Mouse (Mus musculus): Measurements from ENCODE around the gene Atpaf2. TPM values are rescaled to one million over a fixed set of nuclear protein-coding genes. Genes with fewer than 3 reads are reported as not detected.

Atpaf2 gene
- polyA plus RNA-seq, 1 experiment from 2014 or later, result 48.8 TPM

GRCm38 (mm10) chr11:60391346-60391745, 26.9 kb downstream of the Atpaf2 start:
- H3K4me2 ChIP-seq (replicated peaks), result no peak overlapping the region
- H3K27me3 ChIP-seq, result no peaks in the 10 kb centered on the region
- no peak overlapping the region for H3K27ac ChIP-seq
- H3K9ac ChIP-seq, result no peak overlapping the region
- H3K4me1 ChIP-seq, result no peaks in the 10 kb centered on the region
- 79% methylated on average over 6 of the region's 6 CpGs for WGBS
- H3K36me3 ChIP-seq, result 0 out of 2 replicates have a peak, but pooled peaks cover 4% of the 10 kb centered on the region
- H3K9me3 ChIP-seq, result no peaks in the 10 kb centered on the region
- no peak for ATAC-seq (ENCODE audit: insufficient number of reproducible peaks, insufficient read depth, low FRiP score, low TSS enrichment)
- no peak overlapping the region for H3K4me3 ChIP-seq

GRCm38 (mm10) chr11:60387944-60388343, 30.3 kb downstream of the Atpaf2 start:
- Histone ChIP-seq H3K4me2 (replicated peaks) (no peak overlapping the region), H3K27me3 (no peaks in the 10 kb centered on the region), H3K36me3 (no peaks in the 10 kb centered on the region), H3K4me3 (no peak overlapping the region), H3K9ac (no peak overlapping the region), H3K27ac (no peak overlapping the region), H3K4me1 (peaks cover 15% of the 10 kb centered on the region), H3K9me3 (no peaks in the 10 kb centered on the region)
- no peak for ATAC-seq (ENCODE audit: insufficient number of reproducible peaks, insufficient read depth, low FRiP score, low TSS enrichment)
- 89% methylated on average over 2 of the region's 2 CpGs for WGBS

GRCm38 (mm10) chr11:60385946-60386345, 32.3 kb downstream of the Atpaf2 start:
- H3K27ac ChIP-seq, result no peak overlapping the region
- no peak for ATAC-seq (ENCODE audit: insufficient number of reproducible peaks, insufficient read depth, low FRiP score, low TSS enrichment)

GRCm38 (mm10) chr11:60384762-60385421, 33.4 kb downstream of the Atpaf2 start:
- Histone ChIP-seq H3K4me2 (replicated peaks) (peak overlapping the region; percentile 40), H3K9me3 (no peaks in the 10 kb centered on the region), H3K27ac (no peak overlapping the region), H3K9ac (0 out of 2 replicates have a peak overlapping the region, but pooled peaks have one; percentile 1), H3K4me1 (peaks cover 15% of the 10 kb centered on the region), H3K36me3 (no peaks in the 10 kb centered on the region), H3K27me3 (no peaks in the 10 kb centered on the region), H3K4me3 (no peak overlapping the region)
- WGBS, result 4% methylated on average over 16 of the region's 16 CpGs
- no peak for ATAC-seq (ENCODE audit: insufficient number of reproducible peaks, insufficient read depth, low FRiP score, low TSS enrichment)

More at GRCm38 (mm10) chr11:60385946-60386345, 32.3 kb downstream of the Atpaf2 start:
- H3K9ac ChIP-seq, result no peak overlapping the region
- no peak overlapping the region for H3K4me3 ChIP-seq
- H3K27me3 ChIP-seq, result no peaks in the 10 kb centered on the region
- H3K36me3 ChIP-seq, result no peaks in the 10 kb centered on the region
- peaks cover 15% of the 10 kb centered on the region for H3K4me1 ChIP-seq
- WGBS, result 85% methylated on average over 5 of the region's 5 CpGs
- no peak overlapping the region for H3K4me2 ChIP-seq (replicated peaks)
- H3K9me3 ChIP-seq, result no peaks in the 10 kb centered on the region

- no peaks in the 10 kb centered on the region for H3K27me3 ChIP-seq
- H3K9ac ChIP-seq, result no peak overlapping the region
- H3K4me2 ChIP-seq (replicated peaks), result no peak overlapping the region
- WGBS, result 90% methylated on average over 6 of the region's 6 CpGs
- H3K4me3 ChIP-seq, result no peak overlapping the region
- no peaks in the 10 kb centered on the region for H3K9me3 ChIP-seq
- no peaks in the 10 kb centered on the region for H3K36me3 ChIP-seq
- H3K27ac ChIP-seq, result no peak overlapping the region
- ATAC-seq (ENCODE audit: insufficient number of reproducible peaks, insufficient read depth, low FRiP score, low TSS enrichment), result no peak
- peaks cover 15% of the 10 kb centered on the region for H3K4me1 ChIP-seq
Measured at GRCm38 (mm10) chr11:60383518-60383917, 34.7 kb downstream of the Atpaf2 start.

GRCm38 (mm10) chr11:60374481-60374880, 43.8 kb downstream of the Atpaf2 start:
- Histone ChIP-seq H3K9ac (no peak overlapping the region), H3K36me3 (no peaks in the 10 kb centered on the region), H3K27me3 (no peaks in the 10 kb centered on the region), H3K4me2 (replicated peaks) (no peak overlapping the region), H3K4me1 (peaks cover 4% of the 10 kb centered on the region; the same call in 1 of the 2 replicates), H3K9me3 (no peaks in the 10 kb centered on the region), H3K4me3 (no peak overlapping the region), H3K27ac (no peak overlapping the region)
- 75% methylated on average over 6 of the region's 6 CpGs for WGBS
- no peak for ATAC-seq (ENCODE audit: insufficient number of reproducible peaks, insufficient read depth, low FRiP score, low TSS enrichment)

- no peaks in the 10 kb centered on the region for H3K27me3 ChIP-seq
- H3K9ac ChIP-seq, result no peak overlapping the region
- no peaks in the 10 kb centered on the region for H3K9me3 ChIP-seq
- ATAC-seq (ENCODE audit: insufficient number of reproducible peaks, insufficient read depth, low FRiP score, low TSS enrichment), result no peak
- WGBS, result 90% methylated on average over 13 of the region's 13 CpGs
- H3K36me3 ChIP-seq, result no peaks in the 10 kb centered on the region
- peaks cover 21% of the 10 kb centered on the region for H3K4me1 ChIP-seq
- H3K4me2 ChIP-seq (replicated peaks), result no peak overlapping the region
- no peak overlapping the region for H3K4me3 ChIP-seq
- no peak overlapping the region for H3K27ac ChIP-seq
Measured at GRCm38 (mm10) chr11:60370431-60370830, 47.8 kb downstream of the Atpaf2 start.

- no peaks in the 10 kb centered on the region for H3K27me3 ChIP-seq
- no peak overlapping the region for H3K4me3 ChIP-seq
- H3K4me1 ChIP-seq, result peaks cover 18% of the 10 kb centered on the region
- no peaks in the 10 kb centered on the region for H3K36me3 ChIP-seq
- H3K4me2 ChIP-seq (replicated peaks), result no peak overlapping the region
- H3K9ac ChIP-seq, result no peak overlapping the region
- WGBS, result 60% methylated on average over 4 of the region's 4 CpGs
- no peaks in the 10 kb centered on the region for H3K9me3 ChIP-seq
- no peak overlapping the region for H3K27ac ChIP-seq
- ATAC-seq (ENCODE audit: insufficient number of reproducible peaks, insufficient read depth, low FRiP score, low TSS enrichment), result no peak
Measured at GRCm38 (mm10) chr11:60369448-60369847, 48.8 kb downstream of the Atpaf2 start.

- H3K4me3 ChIP-seq, result no peak overlapping the region
- no peak overlapping the region for H3K27ac ChIP-seq
- 63% methylated on average over 4 of the region's 4 CpGs for WGBS
- H3K4me1 ChIP-seq, result peaks cover 18% of the 10 kb centered on the region
- no peak for ATAC-seq (ENCODE audit: insufficient number of reproducible peaks, insufficient read depth, low FRiP score, low TSS enrichment)
- no peaks in the 10 kb centered on the region for H3K36me3 ChIP-seq
- H3K27me3 ChIP-seq, result no peaks in the 10 kb centered on the region
- no peaks in the 10 kb centered on the region for H3K9me3 ChIP-seq
- H3K9ac ChIP-seq, result no peak overlapping the region
- H3K4me2 ChIP-seq (replicated peaks), result no peak overlapping the region
Measured at GRCm38 (mm10) chr11:60368909-60369308, 49.3 kb downstream of the Atpaf2 start.

- WGBS, result 73% methylated on average over 3 of the region's 3 CpGs
- no peak for ATAC-seq (ENCODE audit: insufficient number of reproducible peaks, insufficient read depth, low FRiP score, low TSS enrichment)
- no peaks in the 10 kb centered on the region for H3K27me3 ChIP-seq
- H3K4me3 ChIP-seq, result no peak overlapping the region
- H3K4me2 ChIP-seq (replicated peaks), result no peak overlapping the region
- H3K9me3 ChIP-seq, result no peaks in the 10 kb centered on the region
- H3K9ac ChIP-seq, result no peak overlapping the region
- peak overlapping the region; percentile 86 for H3K27ac ChIP-seq
- H3K36me3 ChIP-seq, result no peaks in the 10 kb centered on the region
- peaks cover 18% of the 10 kb centered on the region for H3K4me1 ChIP-seq
Measured at GRCm38 (mm10) chr11:60367256-60367655, 51.0 kb downstream of the Atpaf2 start.

GRCm38 (mm10) chr11:60366239-60367019, 51.8 kb downstream of the Atpaf2 start:
- H3K27ac ChIP-seq, result peak overlapping the region; percentile 86
- H3K4me2 ChIP-seq (replicated peaks), result peak overlapping the region; percentile 24; the same call in 1 of the 2 replicates
- WGBS, result 16% methylated on average over 16 of the region's 16 CpGs
- no peak overlapping the region for H3K9ac ChIP-seq
- peaks cover 18% of the 10 kb centered on the region for H3K4me1 ChIP-seq
- H3K4me3 ChIP-seq, result no peak overlapping the region
- peak; percentile 82 for ATAC-seq (ENCODE audit: insufficient number of reproducible peaks, insufficient read depth, low FRiP score, low TSS enrichment)
- no peaks in the 10 kb centered on the region for H3K27me3 ChIP-seq
- no peaks in the 10 kb centered on the region for H3K9me3 ChIP-seq
- no peaks in the 10 kb centered on the region for H3K36me3 ChIP-seq

- H3K4me3 ChIP-seq, result no peak overlapping the region
- H3K9me3 ChIP-seq, result no peaks in the 10 kb centered on the region
- H3K27me3 ChIP-seq, result no peaks in the 10 kb centered on the region
- H3K27ac ChIP-seq, result no peak overlapping the region
- H3K36me3 ChIP-seq, result no peaks in the 10 kb centered on the region
- peaks cover 4% of the 10 kb centered on the region for H3K4me1 ChIP-seq
- 81% methylated on average over 5 of the region's 5 CpGs for WGBS
- no peak overlapping the region for H3K9ac ChIP-seq
- no peak overlapping the region for H3K4me2 ChIP-seq (replicated peaks)
- no peak for ATAC-seq (ENCODE audit: insufficient number of reproducible peaks, insufficient read depth, low FRiP score, low TSS enrichment)
Measured at GRCm38 (mm10) chr11:60360631-60361201, 57.5 kb downstream of the Atpaf2 start.
